Mouse (Mus musculus) heart, adult 2 months (tissue): ENCODE measurements around the gene Ttc16. TPM values are rescaled to one million over a fixed set of nuclear protein-coding genes. Genes with fewer than 3 reads are reported as not detected.

Experiments
- DNase-seq, 2 experiments: peaks; one replicate each; pipeline ENCODE4 v3.0.0; 2021
- H3K27ac ChIP-seq: fragments of 200-600 bp; 2 replicates; pipeline ENCODE4 v1.8.1; 2022
- H3K27me3 ChIP-seq: fragments of 200-500 bp; 2 replicates; pipeline ENCODE4 v1.6.1; 2012; ENCODE audit warnings: mild to moderate bottlenecking, low read length, inconsistent platforms, mixed read lengths; ENCODE audit not compliant: control insufficient read depth, insufficient read depth
- H3K36me3 ChIP-seq: fragments of 200-500 bp; 2 replicates; pipeline ENCODE4 v1.6.1; 2012; ENCODE audit warnings: low read length, inconsistent platforms; ENCODE audit not compliant: control insufficient read depth, insufficient read depth
- H3K4me1 ChIP-seq: fragments of 200-500 bp; 2 replicates; pipeline ENCODE4 v1.6.1; 2011; ENCODE audit warnings: low read length; ENCODE audit not compliant: control insufficient read depth, insufficient read depth
- H3K4me3 ChIP-seq: fragments of 200-600 bp; 2 replicates; pipeline ENCODE4 v1.8.1; 2022
- H3K79me2 ChIP-seq: fragments of 200-500 bp; replicated peaks from 2 replicates; pipeline ENCODE4 v1.6.1; 2012; ENCODE audit warnings: mild to moderate bottlenecking, inconsistent platforms, low read length, moderate library complexity, mixed read lengths; ENCODE audit not compliant: control insufficient read depth, insufficient read depth
- H3K9ac ChIP-seq: fragments of 200-500 bp; 2 replicates; pipeline ENCODE4 v1.6.1; 2012; ENCODE audit warnings: low read depth, mild to moderate bottlenecking, control low read depth, inconsistent platforms, low read length, mixed read lengths
- CTCF ChIP-seq: fragments of 200-600 bp; IDR thresholded peaks from 2 replicates; pipeline ENCODE4 v1.8.1; 2022; ENCODE audit warnings: antibody characterized with exemption, mild to moderate bottlenecking, moderate library complexity
- EP300 ChIP-seq: fragments of 200-500 bp; IDR thresholded peaks from 2 replicates; pipeline ENCODE4 v1.6.1; 2011; ENCODE audit warnings: low read depth, low read length, control low read depth; ENCODE audit not compliant: insufficient read depth
- POLR2A ChIP-seq: fragments of 200-500 bp; IDR thresholded peaks from 2 replicates; pipeline ENCODE4 v1.6.1; 2011; ENCODE audit warnings: mild to moderate bottlenecking, low read depth, low read length, control low read depth; ENCODE audit not compliant: insufficient read depth
- WGBS: fragments of 180-500 bp; shearing (Covaris S2); methylation state at CpG from one replicate; pipeline ENCODE4 v1.1.7; 2018; 5-methylcytosine and 5-hydroxymethylcytosine counted together
- intact Hi-C: fragments of 180-260 bp; cut with DNase I; formaldehyde crosslinking; loops from one replicate; pipeline ENCODE4 v1.15.1; 2025
- long read RNA-seq: library from polyadenylated mRNA; stranded (forward); transcript quantifications from one replicate; pipeline ENCODE4 v2.0.0, GENCODE M21; 2021
- polyA plus RNA-seq: library from polyadenylated mRNA; depleted of rRNA; stranded (reverse); fragments of >200 nt; gene quantifications from 2 replicates; pipeline ENCODE4 v1.2.3, GENCODE M21; 2012; rRNA removed
- total RNA-seq, 2 experiments: library from RNA; stranded (reverse); gene quantifications; 2 replicates each; pipeline ENCODE4 v1.2.3; 2021

Gene Ttc16
- total RNA-seq = under 1 TPM; 0.10 to 0.11 TPM
- polyA plus RNA-seq = 0.61 and 0.98 TPM in 2 replicates
- long read RNA-seq = 0 reads

DNA sequence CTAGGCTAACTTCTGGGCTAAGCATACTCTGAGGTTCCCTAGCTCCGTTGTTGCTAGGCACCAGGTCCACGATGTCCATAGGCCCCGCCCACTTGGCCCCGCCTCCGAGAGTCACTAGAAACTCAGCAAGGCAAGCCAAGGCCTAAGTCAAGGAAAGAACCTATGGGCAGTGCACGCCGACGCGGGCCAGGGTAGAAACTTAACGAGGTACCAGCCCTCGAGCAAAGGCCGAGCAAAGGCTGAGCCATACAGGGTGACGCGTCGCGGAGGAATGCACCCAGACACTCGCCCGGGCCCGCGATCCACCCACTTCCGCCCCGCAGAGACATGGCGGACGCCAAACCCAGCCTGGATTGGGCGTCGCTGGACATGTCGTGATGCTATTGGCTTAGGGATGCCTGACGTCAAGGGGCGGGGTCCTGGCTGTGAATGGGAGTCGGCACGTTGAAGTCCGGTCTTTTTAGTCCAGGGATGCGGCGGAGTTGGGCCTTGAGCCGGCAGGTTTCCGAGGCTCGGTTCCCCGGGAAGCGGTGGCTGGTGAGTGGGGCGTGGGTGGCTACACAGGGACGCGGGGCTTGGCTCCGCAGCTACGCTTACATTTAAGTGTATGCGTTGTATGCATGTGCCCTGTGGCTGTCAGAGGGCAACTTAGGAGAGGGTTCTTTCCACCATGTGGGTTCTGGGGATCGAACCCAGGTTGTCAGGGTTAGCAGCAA lies at the start of gene Ttc16, which contains the start of gene Ptrh1:
Ttc16 (minus strand) TSS at position 275 of the 716 bp plus-strand sequence.
Ptrh1 (plus strand) TSS at position 428 of the 716 bp plus-strand sequence.
- H3K9ac ChIP-seq = peak within 1 kb of the TSS; percentile 62
- no peaks in the 10 kb centered on the region for H3K36me3 ChIP-seq
- peak; percentile 77 for TF ChIP-seq EP300
- TF ChIP-seq POLR2A = peak; percentile 52; the same call in 1 of the 2 replicates
- TF ChIP-seq CTCF = no peak
- WGBS = under 1% methylated on average over 46 of the region's 46 CpGs
- H3K27ac ChIP-seq = peak within 1 kb of the TSS; percentile 85
- H3K79me2 ChIP-seq = no peaks in the 10 kb centered on the region
- peak; percentile 98 for DNase-seq
- H3K4me3 ChIP-seq = peak within 1 kb of the TSS; percentile 57
- no peaks in the 10 kb centered on the region for H3K27me3 ChIP-seq
- intact Hi-C loops = no loop called here
- H3K4me1 ChIP-seq = no peaks in the 10 kb centered on the region; the same call in 1 of the 2 replicates

DNA sequence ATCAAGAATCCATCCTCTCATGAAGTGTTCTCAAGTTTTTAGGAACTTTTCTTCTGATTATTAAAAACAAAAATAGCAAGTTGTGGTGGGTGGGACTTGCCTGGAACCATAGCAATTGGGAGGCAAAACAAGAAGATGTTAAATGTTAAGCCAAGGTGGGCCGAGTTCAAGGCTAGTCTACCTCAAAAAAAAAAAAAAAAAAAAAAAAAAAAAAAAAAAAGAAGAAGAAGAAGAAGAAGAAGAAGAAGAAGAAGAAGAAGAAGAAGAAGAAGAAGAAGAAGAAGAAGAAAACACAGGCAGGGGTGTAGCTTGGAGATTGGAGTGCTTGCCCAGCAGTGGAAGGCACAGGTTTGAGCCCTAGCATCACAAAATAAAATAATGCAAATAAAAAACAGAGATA lies 49.3 kb upstream of the Ttc16 start:
- WGBS = 77% methylated on average over 1 of the region's 1 CpGs
- Histone ChIP-seq H3K27ac (no peak overlapping the region), H3K79me2 (no peaks in the 10 kb centered on the region), H3K36me3 (no peaks in the 10 kb centered on the region), H3K27me3 (no peaks in the 10 kb centered on the region), H3K4me1 (peaks cover 4% of the 10 kb centered on the region), H3K4me3 (no peak overlapping the region), H3K9ac (no peak overlapping the region)
- TF ChIP-seq POLR2A (no peak), CTCF (no peak), EP300 (no peak)
- DNase-seq = no peak
- intact Hi-C loops = no loop called here

DNA sequence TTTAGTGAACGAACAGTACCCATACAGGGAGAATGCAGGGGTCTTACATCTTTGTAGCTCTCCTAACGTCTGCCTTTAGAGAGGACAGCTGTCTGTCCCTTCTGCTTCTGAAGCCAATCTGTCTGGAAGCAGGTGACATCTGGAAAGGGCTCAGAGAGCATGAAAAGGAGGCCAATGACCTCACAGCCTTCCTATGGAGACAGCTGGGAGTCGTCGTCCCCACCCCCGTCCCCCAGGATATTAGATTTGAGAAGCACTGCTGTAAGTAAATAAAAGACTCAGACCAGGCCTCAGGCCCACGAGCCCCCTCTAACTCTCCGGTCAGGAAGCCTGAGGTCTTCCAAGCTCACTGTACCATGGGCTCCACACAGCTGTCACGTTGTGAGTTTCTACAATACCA lies 48.7 kb upstream of the Ttc16 start:
- Histone ChIP-seq H3K4me3 (no peak overlapping the region), H3K79me2 (no peaks in the 10 kb centered on the region), H3K4me1 (peaks cover 4% of the 10 kb centered on the region; the same call in 1 of the 2 replicates), H3K36me3 (no peaks in the 10 kb centered on the region), H3K27me3 (no peaks in the 10 kb centered on the region), H3K27ac (no peak overlapping the region), H3K9ac (no peak overlapping the region)
- WGBS = 65% methylated on average over 8 of the region's 8 CpGs
- no peak for TF ChIP-seq EP300
- no peak for TF ChIP-seq POLR2A
- TF ChIP-seq CTCF = no peak
- DNase-seq = no peak
- intact Hi-C loops = no loop called here

DNA sequence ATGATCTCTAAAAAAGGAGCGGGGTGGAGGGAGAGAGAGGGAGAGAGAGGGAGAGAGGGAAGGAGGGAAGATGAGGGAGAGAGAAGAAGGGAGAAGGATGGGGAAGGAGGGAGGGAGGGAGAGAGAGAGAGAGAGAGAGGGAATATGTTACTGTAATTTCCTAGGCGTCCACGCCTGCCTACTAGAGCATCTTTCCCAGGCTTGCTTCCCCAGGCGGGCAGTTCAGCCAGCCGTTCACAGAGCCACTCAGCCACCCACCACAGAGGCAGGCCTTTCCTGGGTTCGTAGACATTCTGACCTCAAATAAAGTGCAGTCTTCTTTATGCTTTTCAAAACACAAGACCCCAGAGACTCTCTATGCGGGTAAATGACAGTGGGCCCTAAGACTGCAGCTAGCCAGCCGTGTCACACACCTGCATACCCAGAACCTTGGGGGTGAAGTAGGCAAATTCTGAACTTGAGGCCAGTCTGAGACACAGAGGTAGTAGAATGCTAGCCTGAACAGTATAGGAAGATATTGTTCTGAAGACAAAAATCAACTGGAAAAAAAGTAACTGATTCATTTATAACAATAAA lies 48.2 kb upstream of the Ttc16 start:
- 81% methylated on average over 8 of the region's 8 CpGs for WGBS
- Histone ChIP-seq H3K4me3 (no peak overlapping the region), H3K36me3 (no peaks in the 10 kb centered on the region), H3K27me3 (no peaks in the 10 kb centered on the region), H3K9ac (no peak overlapping the region), H3K27ac (no peak overlapping the region), H3K79me2 (no peaks in the 10 kb centered on the region), H3K4me1 (peaks cover 2% of the 10 kb centered on the region; the same call in 1 of the 2 replicates)
- intact Hi-C loops = no loop called here
- no peak for DNase-seq
- TF ChIP-seq POLR2A (no peak), EP300 (no peak), CTCF (no peak)

DNA sequence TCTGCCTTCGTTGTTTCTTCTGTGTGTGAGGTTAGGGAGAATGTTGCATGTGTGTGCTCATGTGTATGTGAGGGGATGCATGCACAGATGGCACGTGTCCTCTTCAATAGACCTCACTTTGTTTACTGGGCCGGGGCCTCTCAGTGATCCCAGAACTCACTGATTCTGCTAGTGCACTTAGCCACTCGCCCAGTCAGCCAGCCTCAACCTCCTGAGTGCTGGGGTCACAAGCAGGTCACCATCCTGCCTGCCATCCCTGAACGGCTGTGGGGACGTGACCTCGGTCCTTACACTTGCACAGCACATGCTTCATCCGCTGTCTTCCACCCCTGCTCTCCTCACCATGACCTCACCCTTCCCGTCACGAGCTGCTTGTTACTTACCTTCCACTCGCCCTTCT lies 47.7 kb upstream of the Ttc16 start:
- H3K4me3 ChIP-seq = no peak overlapping the region
- intact Hi-C loops = no loop called here
- no peaks in the 10 kb centered on the region for H3K27me3 ChIP-seq
- H3K79me2 ChIP-seq = no peaks in the 10 kb centered on the region
- 59% methylated on average over 11 of the region's 11 CpGs for WGBS
- TF ChIP-seq CTCF = no peak
- no peak for TF ChIP-seq POLR2A
- no peak for TF ChIP-seq EP300
- no peak for DNase-seq
- no peaks in the 10 kb centered on the region for H3K36me3 ChIP-seq
- no peak overlapping the region for H3K27ac ChIP-seq
- H3K9ac ChIP-seq = no peak overlapping the region
- 0 out of 2 replicates have a peak, but pooled peaks cover 2% of the 10 kb centered on the region for H3K4me1 ChIP-seq

DNA sequence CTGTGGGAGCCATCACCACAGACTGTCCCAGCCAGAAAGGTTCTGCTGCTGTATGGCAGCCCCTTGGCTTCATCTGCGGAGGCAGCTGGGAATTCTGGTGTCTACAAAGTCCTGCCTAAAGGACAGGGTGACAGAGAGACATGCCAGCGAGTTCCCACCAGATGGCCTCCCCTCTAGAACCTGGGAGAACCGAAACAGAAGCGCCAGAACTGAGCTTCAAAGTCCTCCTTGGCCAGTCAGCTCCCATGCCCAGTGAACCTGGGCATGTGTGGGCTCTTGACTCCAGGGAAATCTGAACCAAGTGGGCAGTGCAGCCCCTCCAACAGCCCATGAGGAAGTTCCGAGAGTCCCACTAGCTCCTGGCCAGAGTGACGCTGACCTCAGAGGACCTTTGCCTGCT lies 47.2 kb upstream of the Ttc16 start:
- H3K4me3 ChIP-seq = no peak overlapping the region
- no peaks in the 10 kb centered on the region for H3K79me2 ChIP-seq
- 80% methylated on average over 6 of the region's 6 CpGs for WGBS
- H3K27ac ChIP-seq = no peak overlapping the region
- H3K4me1 ChIP-seq = 0 out of 2 replicates have a peak, but pooled peaks cover 2% of the 10 kb centered on the region
- H3K9ac ChIP-seq = no peak overlapping the region
- no peak for TF ChIP-seq CTCF
- no peak for TF ChIP-seq POLR2A
- TF ChIP-seq EP300 = no peak
- H3K36me3 ChIP-seq = no peaks in the 10 kb centered on the region
- intact Hi-C loops = no loop called here
- DNase-seq = no peak
- H3K27me3 ChIP-seq = no peaks in the 10 kb centered on the region
